Mouse (Mus musculus) mature B cell (primary cell): ENCODE measurements around the gene Plin4.

Source experiments
- in situ Hi-C: fragments of 300-500 bp; cut with MboI; formaldehyde crosslinking; loops from 2 replicates; pipeline ENCODE4 v1.14.3; 2019

Plin4 gene

GRCm38 (mm10) chr17:56109219-56110051 is at the start of gene Plin4:
Plin4 (minus strand) TSS chr17:56109803.
- in situ Hi-C loops, result no loop called here

- in situ Hi-C loops, result no loop called here
These were observed 44.0 kb upstream of the Plin4 start for GRCm38 (mm10) chr17:56153643-56154042.

- in situ Hi-C loops, result no loop called here
These were observed 40.3 kb upstream of the Plin4 start for GRCm38 (mm10) chr17:56149897-56150296.

- in situ Hi-C loops, result no loop called here
These were observed 39.4 kb upstream of the Plin4 start for GRCm38 (mm10) chr17:56148790-56149618.

GRCm38 (mm10) chr17:56148280-56148679 is 38.7 kb upstream of the Plin4 start:
- in situ Hi-C loops, result no loop called here

GRCm38 (mm10) chr17:56147420-56147819 is 37.8 kb upstream of the Plin4 start:
- in situ Hi-C loops, result no loop called here

- in situ Hi-C loops, result no loop called here
These were observed 36.5 kb upstream of the Plin4 start for GRCm38 (mm10) chr17:56146131-56146530.

GRCm38 (mm10) chr17:56144546-56144945 is 34.9 kb upstream of the Plin4 start:
- in situ Hi-C loops, result no loop called here

GRCm38 (mm10) chr17:56141702-56142605 is 32.4 kb upstream of the Plin4 start:
- in situ Hi-C loops, result no loop called here

- in situ Hi-C loops, result no loop called here
These were observed 30.4 kb upstream of the Plin4 start, which contains the start of gene Sema6b for GRCm38 (mm10) chr17:56139858-56140595. Sema6b (minus strand) TSS chr17:56140343.

- in situ Hi-C loops, result no loop called here
These were observed 29.8 kb upstream of the Plin4 start for GRCm38 (mm10) chr17:56139355-56139754.

- in situ Hi-C loops, result no loop called here
These were observed 28.4 kb upstream of the Plin4 start for GRCm38 (mm10) chr17:56137839-56138613.

GRCm38 (mm10) chr17:56136558-56136957 is 27.0 kb upstream of the Plin4 start:
- in situ Hi-C loops, result no loop called here

- in situ Hi-C loops, result no loop called here
These were observed 24.9 kb upstream of the Plin4 start for GRCm38 (mm10) chr17:56134463-56134971.

GRCm38 (mm10) chr17:56133457-56134363 is 24.1 kb upstream of the Plin4 start:
- in situ Hi-C loops, result no loop called here

GRCm38 (mm10) chr17:56132661-56133060 is 23.1 kb upstream of the Plin4 start:
- in situ Hi-C loops, result no loop called here

- in situ Hi-C loops, result no loop called here
These were observed 22.2 kb upstream of the Plin4 start for GRCm38 (mm10) chr17:56131814-56132213.

- in situ Hi-C loops, result no loop called here
These were observed 21.5 kb upstream of the Plin4 start for GRCm38 (mm10) chr17:56131136-56131535.

GRCm38 (mm10) chr17:56128246-56128645 is 18.6 kb upstream of the Plin4 start:
- in situ Hi-C loops, result no loop called here
